Mouse (Mus musculus) limb, embryonic 14.5 days (tissue): Measurements from ENCODE around the gene Fmo2. TPM values are rescaled to one million over a fixed set of nuclear protein-coding genes. Genes with fewer than 3 reads are reported as not detected.

Source experiments
- ATAC-seq: fragments of 200-750 bp; cut with Nextera tagmentation; 2 replicates; pipeline ENCODE4 v1.8.0; 2017; ENCODE audit warnings: low read depth, moderate number of reproducible peaks, moderate TSS enrichment; ENCODE audit not compliant: low FRiP score
- DNase-seq: peaks from one replicate; pipeline ENCODE4 v3.0.0-alpha.2; 2015; ENCODE audit warnings: low spot score
- H3K27ac ChIP-seq: fragments of 300-500 bp; sonication (generic); replicated peaks from 2 replicates; pipeline ENCODE4 v1.5.1; 2014; ENCODE audit warnings: low read depth, mild to moderate bottlenecking, low read length, moderate library complexity, mixed read lengths
- H3K27me3 ChIP-seq: fragments of 300-500 bp; sonication (generic); 2 replicates; pipeline ENCODE4 v1.6.1; 2014; ENCODE audit warnings: low read length, mixed read lengths; ENCODE audit not compliant: control insufficient read depth, insufficient read depth
- H3K36me3 ChIP-seq: fragments of 300-500 bp; sonication (generic); 2 replicates; pipeline ENCODE4 v1.6.1; 2014; ENCODE audit warnings: mild to moderate bottlenecking, low read length, moderate library complexity, mixed read lengths; ENCODE audit not compliant: control insufficient read depth, insufficient read depth
- H3K4me1 ChIP-seq: fragments of 300-500 bp; sonication (generic); 2 replicates; pipeline ENCODE4 v1.6.1; 2014; ENCODE audit warnings: antibody characterized with exemption, low read length, mixed read lengths; ENCODE audit not compliant: control insufficient read depth, insufficient read depth
- H3K4me2 ChIP-seq: fragments of 300-500 bp; sonication (generic); replicated peaks from 2 replicates; pipeline ENCODE4 v1.6.1; 2014; ENCODE audit warnings: low read depth, mild to moderate bottlenecking, low read length, moderate library complexity; ENCODE audit not compliant: severe bottlenecking
- H3K4me3 ChIP-seq: fragments of 300-500 bp; sonication (generic); replicated peaks from 2 replicates; pipeline ENCODE4 v1.5.1; 2014; ENCODE audit warnings: low read length
- H3K9ac ChIP-seq: fragments of 300-500 bp; sonication (generic); 2 replicates; pipeline ENCODE4 v1.6.1; 2014; ENCODE audit warnings: mild to moderate bottlenecking, low read depth, low read length, moderate library complexity; ENCODE audit not compliant: severe bottlenecking
- H3K9me3 ChIP-seq: fragments of 300-500 bp; sonication (generic); 2 replicates; pipeline ENCODE4 v1.6.1; 2016; ENCODE audit warnings: low read length; ENCODE audit not compliant: control insufficient read depth
- POLR2A ChIP-seq: fragments of 200-500 bp; IDR thresholded peaks from 2 replicates; pipeline ENCODE4 v1.8.0; 2012; ENCODE audit warnings: inconsistent platforms, mild to moderate bottlenecking, moderate library complexity, borderline replicate concordance; ENCODE audit not compliant: insufficient read depth, insufficient read length; ENCODE audit errors: extremely low read depth
- WGBS: fragments of 180-500 bp; shearing (Covaris S2); extraction: QIAGEN DNeasy Blood & Tissue Kit; methylation state at CpG from one replicate; pipeline ENCODE4 v1.1.7; 2014; 5-methylcytosine and 5-hydroxymethylcytosine counted together
- polyA plus RNA-seq, 2 experiments: library from polyadenylated mRNA; depleted of rRNA in 1 of 2; stranded (reverse) in 1 of 2; unstranded in 1 of 2; fragments of >200 nt; fragmentation: Nextera tagmentation in 1 of 2; extraction: Ambion mirVana in 1 of 2; gene quantifications; 2 replicates each; pipeline versions ENCODE4 v1.2.1 to v1.2.3; 2012 to 2014

The Fmo2 gene
- polyA plus RNA-seq, 2 experiments, result 1.5 to 2.1 TPM

GRCm38 (mm10) chr1:162891980-162892451, 6.5 kb downstream of the Fmo2 start:
- Histone ChIP-seq H3K27ac (no peak overlapping the region), H3K9me3 (no peaks in the 10 kb centered on the region), H3K36me3 (no peaks in the 10 kb centered on the region), H3K9ac (no peak overlapping the region), H3K4me2 (no peak overlapping the region), H3K4me1 (no peaks in the 10 kb centered on the region), H3K27me3 (no peaks in the 10 kb centered on the region), H3K4me3 (no peak overlapping the region)
- ATAC-seq (no peak), DNase-seq (no peak)
- TF ChIP-seq POLR2A, result no peak
- 68% methylated on average over 6 of the region's 6 CpGs for WGBS

DNA sequence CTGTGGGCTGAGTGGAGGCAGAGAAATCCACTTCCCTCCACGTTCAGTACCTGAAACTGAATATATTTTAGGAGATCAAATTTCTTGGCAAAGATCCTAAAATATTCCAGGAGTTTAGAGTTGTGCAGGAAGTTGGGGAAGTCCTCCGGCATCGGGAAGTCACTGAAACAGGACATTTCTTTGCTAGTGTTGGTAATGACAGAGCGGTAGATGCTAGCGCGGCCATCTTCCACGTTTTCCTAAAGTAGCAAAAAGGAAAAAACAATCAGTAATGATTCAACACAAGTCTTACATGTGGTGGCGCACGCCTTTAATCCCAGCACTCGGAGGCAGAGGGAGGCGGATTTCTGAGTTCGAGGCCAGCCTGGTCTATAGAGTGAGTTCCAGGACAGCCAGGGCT, 9.9 kb downstream of the Fmo2 start:
- no peak for ATAC-seq
- no peak overlapping the region for H3K9ac ChIP-seq
- DNase-seq, result no peak
- H3K4me2 ChIP-seq, result no peak overlapping the region
- 81% methylated on average over 12 of the region's 12 CpGs for WGBS
- H3K9me3 ChIP-seq, result no peaks in the 10 kb centered on the region
- no peaks in the 10 kb centered on the region for H3K36me3 ChIP-seq
- H3K27me3 ChIP-seq, result no peaks in the 10 kb centered on the region
- TF ChIP-seq POLR2A, result no peak
- no peaks in the 10 kb centered on the region for H3K4me1 ChIP-seq
- no peak overlapping the region for H3K27ac ChIP-seq
- no peak overlapping the region for H3K4me3 ChIP-seq

DNA sequence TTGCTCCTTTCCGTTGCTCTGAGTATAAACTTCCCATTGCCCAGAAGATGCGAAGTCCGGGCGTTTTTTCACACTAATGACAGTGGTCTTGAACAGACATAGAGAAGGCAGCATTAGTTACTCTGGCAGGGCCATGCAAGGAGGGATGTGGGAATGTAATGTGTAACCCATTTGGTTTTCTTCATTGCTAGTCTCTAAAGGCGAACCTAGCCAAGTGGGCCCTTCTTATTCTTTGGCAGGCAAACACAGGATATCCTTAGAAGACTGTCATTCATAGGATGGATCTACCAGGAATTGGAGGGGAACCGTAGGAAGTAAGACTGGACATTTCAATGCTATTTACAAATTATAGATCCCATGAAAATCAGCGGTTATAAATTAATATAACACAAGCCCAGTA, 10.9 kb downstream of the Fmo2 start:
- WGBS, result 91% methylated on average over 7 of the region's 7 CpGs
- no peaks in the 10 kb centered on the region for H3K27me3 ChIP-seq
- TF ChIP-seq POLR2A, result no peak

DNA sequence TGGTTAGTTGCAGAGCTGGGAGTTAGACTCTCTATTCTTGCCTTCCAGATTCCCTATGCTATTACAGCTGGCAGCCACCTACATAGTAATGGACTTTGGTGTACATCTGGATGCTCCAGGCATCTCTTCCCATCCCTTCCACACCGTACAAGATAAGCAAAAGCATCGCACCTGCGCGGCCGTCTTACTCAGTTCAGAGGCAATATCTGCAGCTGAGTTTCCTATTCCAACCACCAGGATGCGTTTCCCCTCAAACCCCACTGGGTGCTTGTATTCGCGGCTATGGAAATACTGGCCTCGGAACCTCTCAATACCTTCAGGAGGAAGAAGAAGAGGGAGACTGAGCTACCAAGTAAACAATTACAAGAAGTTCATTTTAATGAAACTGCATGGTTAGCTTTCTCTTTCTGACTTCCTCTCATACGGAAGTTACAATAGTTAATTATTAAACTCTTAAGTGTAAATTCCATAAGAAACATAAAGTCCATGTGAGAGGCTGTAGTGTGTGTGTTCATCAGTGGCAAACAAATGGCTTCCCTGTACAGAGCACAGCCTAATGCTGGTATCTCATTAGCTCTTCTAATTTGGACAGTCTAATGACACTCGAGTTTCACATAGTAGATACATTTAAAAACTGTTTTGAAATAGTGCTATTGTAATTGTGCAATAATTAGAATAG, 12.2 kb downstream of the Fmo2 start:
- DNase-seq, result no peak
- no peaks in the 10 kb centered on the region for H3K27me3 ChIP-seq
- WGBS, result 87% methylated on average over 11 of the region's 11 CpGs

More for the DNA sequence above, 10.9 kb downstream of the Fmo2 start:
- Histone ChIP-seq H3K9ac (no peak overlapping the region), H3K4me1 (no peaks in the 10 kb centered on the region), H3K27ac (no peak overlapping the region), H3K4me2 (no peak overlapping the region), H3K4me3 (no peak overlapping the region), H3K9me3 (no peaks in the 10 kb centered on the region), H3K36me3 (no peaks in the 10 kb centered on the region)
- ATAC-seq (no peak), DNase-seq (no peak)

DNA sequence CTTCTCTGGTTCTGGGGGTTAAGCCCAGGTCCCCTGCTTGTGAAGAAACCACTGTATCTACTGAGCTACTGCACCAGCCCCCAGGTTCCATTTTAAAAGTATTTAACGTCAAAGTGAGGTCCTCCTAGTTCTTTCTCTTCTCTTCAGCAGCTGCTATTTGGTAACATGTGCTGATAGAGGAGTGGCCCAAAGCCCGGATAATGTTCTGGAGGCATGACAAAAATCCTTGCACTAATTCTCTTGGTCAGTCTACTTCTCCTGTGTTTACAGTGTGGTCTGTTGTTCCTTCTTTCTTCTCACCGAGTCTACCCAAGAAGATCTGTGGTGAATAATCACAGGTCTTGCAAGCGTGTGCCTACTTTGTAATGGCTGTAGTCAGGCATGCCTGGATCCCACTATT, 15.8 kb downstream of the Fmo2 start:
- no peaks in the 10 kb centered on the region for H3K27me3 ChIP-seq
- no peak overlapping the region for H3K4me2 ChIP-seq
- 72% methylated on average over 4 of the region's 4 CpGs for WGBS

More for the DNA sequence above, 12.2 kb downstream of the Fmo2 start:
- no peak for ATAC-seq
- Histone ChIP-seq H3K9ac (no peak overlapping the region), H3K4me3 (no peak overlapping the region), H3K9me3 (no peaks in the 10 kb centered on the region), H3K27ac (no peak overlapping the region), H3K4me2 (no peak overlapping the region), H3K36me3 (no peaks in the 10 kb centered on the region), H3K4me1 (no peaks in the 10 kb centered on the region)
- no peak for TF ChIP-seq POLR2A

More for the DNA sequence above, 15.8 kb downstream of the Fmo2 start:
- no peak for TF ChIP-seq POLR2A
- H3K9ac ChIP-seq, result no peak overlapping the region
- H3K4me1 ChIP-seq, result no peaks in the 10 kb centered on the region
- no peak overlapping the region for H3K4me3 ChIP-seq
- H3K9me3 ChIP-seq, result no peaks in the 10 kb centered on the region
- no peak for DNase-seq
- no peaks in the 10 kb centered on the region for H3K36me3 ChIP-seq
- no peak overlapping the region for H3K27ac ChIP-seq
- no peak for ATAC-seq
